Mouse (Mus musculus) kidney, postnatal 0 days (tissue): ENCODE measurements around the gene Cdh13. TPM values are rescaled to one million over a fixed set of nuclear protein-coding genes. Genes with fewer than 3 reads are reported as not detected.

Source experiments
- ATAC-seq: fragments of 200-750 bp; cut with Nextera tagmentation; replicated peaks from 2 replicates; pipeline ENCODE4 v1.8.0; 2017; ENCODE audit warnings: low read depth, moderate number of reproducible peaks, moderate TSS enrichment, moderate library complexity; ENCODE audit not compliant: low FRiP score
- DNase-seq: peaks from one replicate; pipeline ENCODE4 v3.0.0-alpha.2; 2016; ENCODE audit warnings: low spot score
- H3K27ac ChIP-seq: fragments of 300-500 bp; sonication (generic); 2 replicates; pipeline ENCODE4 v1.5.1; 2014; ENCODE audit warnings: mild to moderate bottlenecking
- H3K27me3 ChIP-seq: fragments of 300-500 bp; sonication (generic); 2 replicates; pipeline ENCODE4 v1.6.1; 2014; ENCODE audit warnings: low read length, mixed read lengths; ENCODE audit not compliant: insufficient read depth
- H3K36me3 ChIP-seq: fragments of 300-500 bp; sonication (generic); 2 replicates; pipeline ENCODE4 v1.6.1; 2014; ENCODE audit warnings: low read length, mixed read lengths; ENCODE audit not compliant: insufficient read depth
- H3K4me1 ChIP-seq: fragments of 300-500 bp; sonication (generic); replicated peaks from 2 replicates; pipeline ENCODE4 v1.6.1; 2014; ENCODE audit warnings: antibody characterized with exemption, low read length, mixed read lengths; ENCODE audit not compliant: insufficient read depth
- H3K4me2 ChIP-seq: fragments of 300-500 bp; sonication (generic); 2 replicates; pipeline ENCODE4 v1.6.1; 2014; ENCODE audit warnings: mild to moderate bottlenecking, low read length, moderate library complexity, mixed read lengths
- H3K4me3 ChIP-seq: fragments of 300-500 bp; sonication (generic); replicated peaks from 2 replicates; pipeline ENCODE4 v1.5.1; 2014; ENCODE audit warnings: low read depth, low read length
- H3K9ac ChIP-seq: fragments of 300-500 bp; sonication (generic); 2 replicates; pipeline ENCODE4 v1.6.1; 2014; ENCODE audit warnings: low read depth, low read length
- H3K9me3 ChIP-seq: fragments of 300-500 bp; sonication (generic); replicated peaks from 2 replicates; pipeline ENCODE4 v1.6.1; 2016; ENCODE audit warnings: low read length, inconsistent platforms, mixed read lengths
- CTCF ChIP-seq: IDR thresholded peaks from 2 replicates; pipeline ENCODE4 v1.5.1; 2016; ENCODE audit warnings: antibody characterized with exemption, low read depth, mild to moderate bottlenecking, moderate library complexity
- WGBS: fragments of 180-500 bp; shearing (Covaris S2); extraction: QIAGEN DNeasy Blood & Tissue Kit; methylation state at CpG from one replicate; pipeline ENCODE4 v1.1.7; 2014; 5-methylcytosine and 5-hydroxymethylcytosine counted together
- polyA plus RNA-seq: library from polyadenylated mRNA; unstranded; fragments of >200 nt; fragmentation: Nextera tagmentation; extraction: Ambion mirVana; gene quantifications from 2 replicates; pipeline ENCODE4 v1.2.1, GENCODE M21; 2015

Cdh13 gene
- polyA plus RNA-seq, 1 experiment from 2014 or later: 3.9 TPM

- Histone ChIP-seq H3K27ac (no peak overlapping the region), H3K36me3 (no peaks in the 10 kb centered on the region), H3K4me3 (no peak overlapping the region), H3K4me2 (no peak overlapping the region), H3K4me1 (no peaks in the 10 kb centered on the region), H3K27me3 (no peaks in the 10 kb centered on the region), H3K9ac (no peak overlapping the region), H3K9me3 (no peaks in the 10 kb centered on the region)
- DNase-seq: no peak
- 77% methylated on average over 10 of the region's 10 CpGs for WGBS
- no peak for TF ChIP-seq CTCF
- ATAC-seq: no peak
These were observed 913.1 kb downstream of the Cdh13 start for GRCm38 (mm10) chr8:119196486-119197150.

- 87% methylated on average over 9 of the region's 9 CpGs for WGBS
- H3K9me3 ChIP-seq: no peaks in the 10 kb centered on the region
- no peak overlapping the region for H3K4me2 ChIP-seq
- TF ChIP-seq CTCF: no peak
- no peaks in the 10 kb centered on the region for H3K36me3 ChIP-seq
- ATAC-seq (no peak), DNase-seq (no peak)
- no peaks in the 10 kb centered on the region for H3K27me3 ChIP-seq
- H3K4me3 ChIP-seq: no peak overlapping the region
- H3K4me1 ChIP-seq: no peaks in the 10 kb centered on the region
- no peak overlapping the region for H3K27ac ChIP-seq
- H3K9ac ChIP-seq: no peak overlapping the region
These were observed 925.0 kb downstream of the Cdh13 start for GRCm38 (mm10) chr8:119208567-119208966.

- no peak overlapping the region for H3K4me2 ChIP-seq
- no peak overlapping the region for H3K27ac ChIP-seq
- 0% methylated on average over 1 of the region's 1 CpGs for WGBS
- H3K4me1 ChIP-seq: no peaks in the 10 kb centered on the region
- no peaks in the 10 kb centered on the region for H3K27me3 ChIP-seq
- peak; percentile 63 for TF ChIP-seq CTCF
- DNase-seq: peak; percentile 17
- H3K9ac ChIP-seq: no peak overlapping the region
- no peaks in the 10 kb centered on the region for H3K36me3 ChIP-seq
- no peak for ATAC-seq
- H3K4me3 ChIP-seq: no peak overlapping the region
- no peaks in the 10 kb centered on the region for H3K9me3 ChIP-seq
These were observed 941.0 kb downstream of the Cdh13 start for GRCm38 (mm10) chr8:119224547-119224946.

GRCm38 (mm10) chr8:119245181-119245580 is 961.6 kb downstream of the Cdh13 start:
- no peaks in the 10 kb centered on the region for H3K4me1 ChIP-seq
- WGBS: 53% methylated on average over 4 of the region's 4 CpGs
- no peaks in the 10 kb centered on the region for H3K27me3 ChIP-seq
- no peak overlapping the region for H3K4me2 ChIP-seq
- no peak for TF ChIP-seq CTCF
- DNase-seq (no peak), ATAC-seq (no peak)
- no peaks in the 10 kb centered on the region for H3K36me3 ChIP-seq
- H3K4me3 ChIP-seq: no peak overlapping the region
- no peak overlapping the region for H3K9ac ChIP-seq
- no peaks in the 10 kb centered on the region for H3K9me3 ChIP-seq
- H3K27ac ChIP-seq: no peak overlapping the region

- H3K27me3 ChIP-seq: no peaks in the 10 kb centered on the region
- no peaks in the 10 kb centered on the region for H3K4me1 ChIP-seq
- WGBS: 50% methylated on average over 1 of the region's 1 CpGs
- H3K9ac ChIP-seq: no peak overlapping the region
- no peaks in the 10 kb centered on the region for H3K36me3 ChIP-seq
- no peak overlapping the region for H3K4me3 ChIP-seq
- DNase-seq: no peak
- no peak for TF ChIP-seq CTCF
- ATAC-seq: no peak
- no peak overlapping the region for H3K27ac ChIP-seq
- no peak overlapping the region for H3K4me2 ChIP-seq
- H3K9me3 ChIP-seq: no peaks in the 10 kb centered on the region
These were observed 962.1 kb downstream of the Cdh13 start for GRCm38 (mm10) chr8:119245641-119246040.

DNA sequence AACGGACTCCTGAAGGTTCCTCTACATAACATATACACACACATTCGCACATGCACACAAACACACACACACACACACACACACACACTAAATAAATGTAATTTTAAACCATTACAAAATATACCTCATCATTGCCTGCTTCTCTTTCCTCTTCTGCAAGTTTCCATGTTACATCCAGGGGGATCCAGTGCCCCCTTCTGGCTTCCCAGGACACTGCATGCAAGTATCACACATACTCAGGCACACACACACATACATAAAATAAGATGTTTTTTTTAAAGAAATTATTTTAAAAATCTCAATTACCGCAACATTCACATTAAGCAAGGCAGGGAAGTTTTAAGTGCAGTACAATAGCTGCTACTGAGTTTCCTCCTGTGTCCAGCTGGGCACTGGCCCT is 970.8 kb downstream of the Cdh13 start:
- Histone ChIP-seq H3K9ac (no peak overlapping the region), H3K27me3 (no peaks in the 10 kb centered on the region), H3K4me1 (no peaks in the 10 kb centered on the region), H3K4me3 (no peak overlapping the region), H3K36me3 (no peaks in the 10 kb centered on the region), H3K4me2 (no peak overlapping the region), H3K27ac (no peak overlapping the region), H3K9me3 (no peaks in the 10 kb centered on the region)
- DNase-seq (no peak), ATAC-seq (no peak)
- TF ChIP-seq CTCF: no peak
- WGBS: 95% methylated on average over 3 of the region's 3 CpGs

DNA sequence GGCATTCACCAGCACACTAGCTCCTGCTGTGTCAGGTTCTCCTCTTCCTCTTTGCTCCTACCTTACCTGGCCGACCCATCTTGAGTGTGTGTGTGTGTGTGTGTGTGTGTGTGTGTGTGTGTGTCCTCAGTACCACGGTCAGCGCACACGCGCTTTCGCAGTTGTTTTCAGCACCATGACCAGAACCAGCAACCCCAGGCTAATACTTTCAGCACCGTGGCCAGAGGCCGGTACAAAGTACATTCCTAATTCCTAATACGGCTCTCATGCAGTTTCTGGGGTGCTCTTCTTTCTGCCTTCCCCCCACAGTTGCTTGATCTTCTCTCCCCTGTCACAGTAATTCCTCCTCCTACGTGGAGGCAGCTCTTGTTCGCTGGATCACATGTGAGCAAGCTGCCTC is 975.1 kb downstream of the Cdh13 start:
- Histone ChIP-seq H3K4me1 (no peaks in the 10 kb centered on the region), H3K27me3 (no peaks in the 10 kb centered on the region), H3K9me3 (no peaks in the 10 kb centered on the region), H3K4me2 (no peak overlapping the region), H3K36me3 (no peaks in the 10 kb centered on the region), H3K4me3 (no peak overlapping the region), H3K9ac (no peak overlapping the region), H3K27ac (no peak overlapping the region)
- DNase-seq (peak; percentile 75), ATAC-seq (no peak)
- no peak for TF ChIP-seq CTCF
- 26% methylated on average over 11 of the region's 11 CpGs for WGBS
